Comparison of ENCODE assay signal across 8 mouse cellular contexts in genomic region chr11:67820221-67820620, GRCm38 (mm10). TPM values are rescaled to one million over a fixed set of nuclear protein-coding genes. Genes with fewer than 3 reads are reported as not detected.
DNase-seq lines count a peak whose midpoint lies in the region; ATAC-seq lines count a peak whose summit lies in the region.

No protein-coding gene starts in this region.

- no peak overlapping the region for H3K27ac ChIP-seq in kidney, embryonic 14.5 days (ENCODE audit: low read depth, low read length)

- WGBS in kidney, embryonic 14.5 days = 15% methylated on average over 4 of the region's 4 CpGs

- intact Hi-C loops in heart, postnatal 14 days (cut with DNase I) = loop anchor here (2.0 kb wide), 1 partner anchor 35 kb away; no protein-coding TSS in a partner anchor
- intact Hi-C loops in left cerebral cortex, postnatal 4 days (cut with DNase I) = loop anchor here (5.0 to 10.0 kb wide), 2 partner anchors 65 to 102 kb away; partner anchors contain the start of gene Usp43

- H3K27me3 ChIP-seq in kidney, embryonic 14.5 days (ENCODE audit: control insufficient read depth, insufficient read depth, low read length) = no peaks in the 10 kb centered on the region

- no peak overlapping the region for H3K9ac ChIP-seq in kidney, embryonic 14.5 days (ENCODE audit: low read depth, low read length)

- no peaks in the 10 kb centered on the region for H3K36me3 ChIP-seq in kidney, embryonic 14.5 days (ENCODE audit: control insufficient read depth, insufficient read depth, low read length)

- H3K4me2 ChIP-seq in kidney, embryonic 14.5 days (replicated peaks; ENCODE audit: low read depth, low read length) = no peak overlapping the region

- no peak for ATAC-seq in kidney, embryonic 14.5 days (ENCODE audit: low FRiP score, low TSS enrichment)

- no peaks in the 10 kb centered on the region for H3K9me3 ChIP-seq in kidney, embryonic 14.5 days (ENCODE audit: control insufficient read depth, low read length)

- no peak overlapping the region for H3K4me3 ChIP-seq in kidney, embryonic 14.5 days (ENCODE audit: low read length)

- DNase-seq in kidney, adult 11 months = peak; percentile 4
- DNase-seq in MN1 (ENCODE audit: low spot score) = peak; percentile 12
- DNase-seq in adrenal gland, postnatal 25 days = peak; percentile 46
- peak; percentile 30 to 64 for DNase-seq in heart, postnatal 14 days
- DNase-seq in left cerebral cortex, postnatal 4 days = peak; percentile 52
- DNase-seq in retina, embryonic 14.5 days (ENCODE audit: low spot score) = peak; percentile 79
- DNase-seq in spleen, postnatal 36 days (ENCODE audit: low spot score in 2 of 2) = no peak

- H3K4me1 ChIP-seq in kidney, embryonic 14.5 days (ENCODE audit: control insufficient read depth, insufficient read depth, low read length) = no peaks in the 10 kb centered on the region

RNA-seq across cellular contexts. Expression of gene Dhrs7c, which starts 22.2 kb away (rescaled TPM):
- not detected in 2 replicates for polyA plus RNA-seq in kidney, embryonic 14.5 days (2014; fragmentation: Nextera tagmentation; extraction: Ambion mirVana)
- total RNA-seq in adrenal gland, postnatal 25 days (2021) = not detected in 2 replicates
- total RNA-seq in heart, postnatal 14 days (2021) = 100 to 1,000 TPM; 256 to 271 TPM
- under 1 TPM in 1 of 2 experiments, not detected in 1; 0.98 TPM for total RNA-seq in left cerebral cortex, postnatal 4 days (2021)

RNA-seq across cellular contexts. Expression of gene Gsg1l2, which starts 45.8 kb away (rescaled TPM):
- not detected in 2 replicates for polyA plus RNA-seq in kidney, embryonic 14.5 days (2014; fragmentation: Nextera tagmentation; extraction: Ambion mirVana)
- total RNA-seq in adrenal gland, postnatal 25 days (2021) = not detected in 2 replicates
- total RNA-seq in heart, postnatal 14 days (2021) = not detected
- total RNA-seq in left cerebral cortex, postnatal 4 days (2021) = not detected

RNA-seq across cellular contexts. Expression of gene Glp2r, which starts 49.3 kb away (rescaled TPM):
- polyA plus RNA-seq in kidney, embryonic 14.5 days (2014; fragmentation: Nextera tagmentation; extraction: Ambion mirVana) = not detected in 2 replicates
- total RNA-seq in adrenal gland, postnatal 25 days (2021) = not detected in 2 replicates
- not detected for total RNA-seq in heart, postnatal 14 days (2021)
- under 1 TPM; 0.30 to 0.34 TPM for total RNA-seq in left cerebral cortex, postnatal 4 days (2021)

Comparison
In these comparisons a context has a peak if more than half of its experiments do, and no peak if none do; other contexts are left out.
1. DNase-seq: peak in kidney, adult 11 months (single experiment), MN1 (single experiment), adrenal gland, postnatal 25 days (single experiment), heart, postnatal 14 days (2 of 2), left cerebral cortex, postnatal 4 days (single experiment) and retina, embryonic 14.5 days (single experiment); none in spleen, postnatal 36 days (0 of 2).
2. RNA of gene Dhrs7c, which starts 22.2 kb away (total RNA-seq): 256 to 271 TPM in heart, postnatal 14 days; 0.98 TPM in left cerebral cortex, postnatal 4 days and not detected in adrenal gland, postnatal 25 days; every median in the first group is over 100 times any median in the second.